Mouse (Mus musculus) embryonic fibroblast, embryonic 13.5 days (primary cell): ENCODE results near the gene Gorasp1.

ENCODE experiments used
- CTCF ChIP-seq: IDR thresholded peaks from 2 replicates; pipeline ENCODE4 v1.5.1; 2011; ENCODE audit warnings: mild to moderate bottlenecking, control low read depth, low read length, moderate library complexity, borderline replicate concordance; ENCODE audit not compliant: insufficient read depth
- POLR2A ChIP-seq: IDR thresholded peaks from 2 replicates; pipeline ENCODE4 v1.6.1; 2011; ENCODE audit warnings: low read depth, mild to moderate bottlenecking, control low read depth, low read length, moderate library complexity

GRCm38 (mm10) chr9:119980770-119981182 lies 43.4 kb upstream of the Gorasp1 start:
- TF ChIP-seq POLR2A (no peak), CTCF (no peak)
